Mouse (Mus musculus) left cerebral cortex, postnatal 25 days (tissue): ENCODE measurements around the gene Itpk1. TPM values are rescaled to one million over a fixed set of nuclear protein-coding genes. Genes with fewer than 3 reads are reported as not detected.

Source experiments
- DNase-seq, 2 experiments: peaks; one replicate each; pipeline ENCODE4 v3.0.0; 2022; ENCODE audit warnings: low spot score in 2 of 2, mixed read lengths in 1 of 2
- intact Hi-C: fragments of 180-260 bp; cut with DNase I; formaldehyde crosslinking; loops from one replicate; pipeline ENCODE4 v1.15.1; 2025
- microRNA-seq, 2 experiments: library from miRNA; unstranded; fragments of <30 nt; microRNA quantifications; one replicate each; pipeline ENCODE4 v1.2.0; 2022
- total RNA-seq, 2 experiments: library from RNA; stranded (reverse); gene quantifications; 2 replicates each; pipeline ENCODE4 v1.2.3; 2021

Itpk1 gene
- total RNA-seq, 2 experiments from 2014 or later: 63.9 to 70.2 TPM

GRCm38 (mm10) chr12:102535796-102536195 lies 168.9 kb downstream of the Itpk1 start:
- DNase-seq: no peak
- intact Hi-C loops: no loop called here

- no peak for DNase-seq
- intact Hi-C loops: no loop called here
These were observed 176.7 kb downstream of the Itpk1 start for GRCm38 (mm10) chr12:102527989-102528388.

- DNase-seq: peak in 1 of 2 experiments; percentile 25
- intact Hi-C loops: loop anchor here (2.0 kb wide), 1 partner anchor 194 kb away; no protein-coding TSS in a partner anchor
These were observed 180.0 kb downstream of the Itpk1 start for GRCm38 (mm10) chr12:102524760-102525159.

GRCm38 (mm10) chr12:102524216-102524615 lies 180.5 kb downstream of the Itpk1 start:
- intact Hi-C loops: loop anchor here (2.0 kb wide), 1 partner anchor 195 kb away; no protein-coding TSS in a partner anchor
- no peak for DNase-seq

- DNase-seq: no peak
- intact Hi-C loops: no loop called here
These were observed 182.9 kb downstream of the Itpk1 start for GRCm38 (mm10) chr12:102521777-102522319.

- intact Hi-C loops: no loop called here
- DNase-seq: no peak
These were observed 184.6 kb downstream of the Itpk1 start for GRCm38 (mm10) chr12:102519929-102520720.

Small RNA genes within 50 kb of the gene (microRNA-seq; reads per million reads assigned to microRNA genes)
- gene Mir1936: 0.67 to 2.0 reads per million in 2 experiments

Other genes starting within 250 kb of the Itpk1 start
- gene Golga5, start 235.8 kb downstream of the Itpk1 start, total RNA-seq: 10 to 100 TPM; 26.1 to 28.2 TPM
- 100 to 1,000 TPM; 177 to 186 TPM for gene Chga, start 150.0 kb downstream of the Itpk1 start, total RNA-seq
- gene Moap1, start 38.7 kb upstream of the Itpk1 start, total RNA-seq: 10 to 100 TPM; 31.6 to 39.3 TPM
- gene Tmem251, start 38.8 kb upstream of the Itpk1 start, total RNA-seq: 1 to 10 TPM; 6.0 to 6.4 TPM
- not detected for gene Gm28051, start 52.8 kb upstream of the Itpk1 start, total RNA-seq
- 10 to 100 TPM; 16.9 to 18.2 TPM for gene Gon7, start 52.9 kb upstream of the Itpk1 start, total RNA-seq
- 10 to 100 TPM; 34.3 to 36.6 TPM for gene Ubr7, start 53.0 kb upstream of the Itpk1 start, total RNA-seq
- 10 to 100 TPM; 19.9 to 20.0 TPM for gene Gm20604, start 53.7 kb upstream of the Itpk1 start, total RNA-seq
- gene Btbd7, start 173.5 kb upstream of the Itpk1 start, total RNA-seq: 10 to 100 TPM; 18.4 to 19.5 TPM
- gene Cox8c, start 194.4 kb upstream of the Itpk1 start, total RNA-seq: not detected
- 10 to 100 TPM; 52.1 to 58.6 TPM for gene Unc79, start 243.9 kb upstream of the Itpk1 start, total RNA-seq